Mouse (Mus musculus) stomach, postnatal 0 days (tissue): Measurements from ENCODE around the gene Arl6ip4.

Experiments used
- CTCF ChIP-seq: IDR thresholded peaks from 2 replicates; pipeline ENCODE4 v1.5.1; 2016; ENCODE audit warnings: antibody characterized with exemption, low read depth, mild to moderate bottlenecking, moderate library complexity
- EP300 ChIP-seq: optimal IDR thresholded peaks from 2 replicates; pipeline ENCODE3; 2016; ENCODE audit warnings: antibody characterized with exemption

- TF ChIP-seq CTCF: peak; percentile 86
- no peak for TF ChIP-seq EP300
Observed at GRCm38 (mm10) chr5:124111077-124111741, 4.7 kb upstream of the Arl6ip4 start.
